Mouse (Mus musculus) heart, embryonic 15.5 days (tissue): ENCODE data around the gene Rnf114. TPM values are rescaled to one million over a fixed set of nuclear protein-coding genes. Genes with fewer than 3 reads are reported as not detected.
A peak's percentile ranks its signal among the peaks of the same experiment; 100 is the strongest.

ENCODE experiments used
- ATAC-seq: fragments of 200-750 bp; cut with Nextera tagmentation; replicated peaks from 2 replicates; pipeline ENCODE4 v1.8.0; 2017; ENCODE audit warnings: low read depth, moderate TSS enrichment; ENCODE audit not compliant: insufficient number of reproducible peaks, insufficient read depth, low FRiP score
- H3K27ac ChIP-seq: fragments of 300-500 bp; sonication (generic); 2 replicates; pipeline ENCODE4 v1.5.1; 2015; ENCODE audit warnings: mild to moderate bottlenecking, inconsistent platforms
- H3K27me3 ChIP-seq: fragments of 300-500 bp; sonication (generic); 2 replicates; pipeline ENCODE4 v1.6.1; 2015; ENCODE audit warnings: inconsistent platforms
- H3K36me3 ChIP-seq: fragments of 300-500 bp; sonication (generic); 2 replicates; pipeline ENCODE4 v1.6.1; 2015; ENCODE audit warnings: mild to moderate bottlenecking, inconsistent platforms
- H3K4me1 ChIP-seq: fragments of 300-500 bp; sonication (generic); replicated peaks from 2 replicates; pipeline ENCODE4 v1.6.1; 2015; ENCODE audit warnings: inconsistent platforms
- H3K4me2 ChIP-seq: fragments of 300-500 bp; sonication (generic); 2 replicates; pipeline ENCODE4 v1.6.1; 2015; ENCODE audit warnings: inconsistent platforms, mild to moderate bottlenecking, moderate library complexity
- H3K4me3 ChIP-seq: fragments of 300-500 bp; sonication (generic); 2 replicates; pipeline ENCODE4 v1.5.1; 2015; ENCODE audit warnings: mild to moderate bottlenecking, inconsistent platforms
- H3K9ac ChIP-seq: fragments of 300-500 bp; sonication (generic); 2 replicates; pipeline ENCODE4 v1.6.1; 2015; ENCODE audit warnings: mild to moderate bottlenecking, inconsistent platforms
- H3K9me3 ChIP-seq: fragments of 300-500 bp; sonication (generic); replicated peaks from 2 replicates; pipeline ENCODE4 v1.6.1; 2016; ENCODE audit warnings: inconsistent platforms
- WGBS: fragments of 180-500 bp; shearing (Covaris S2); methylation state at CpG from one replicate; pipeline ENCODE4 v1.1.7; 2015; ENCODE audit warnings: mixed read lengths; 5-methylcytosine and 5-hydroxymethylcytosine counted together
- polyA plus RNA-seq: library from polyadenylated mRNA; unstranded; fragments of >200 nt; fragmentation: Nextera tagmentation; extraction: Ambion mirVana; gene quantifications from 2 replicates; pipeline ENCODE4 v1.2.1, GENCODE M21; 2015

Rnf114 gene
- polyA plus RNA-seq, 1 experiment from 2014 or later: 57.9 TPM

DNA sequence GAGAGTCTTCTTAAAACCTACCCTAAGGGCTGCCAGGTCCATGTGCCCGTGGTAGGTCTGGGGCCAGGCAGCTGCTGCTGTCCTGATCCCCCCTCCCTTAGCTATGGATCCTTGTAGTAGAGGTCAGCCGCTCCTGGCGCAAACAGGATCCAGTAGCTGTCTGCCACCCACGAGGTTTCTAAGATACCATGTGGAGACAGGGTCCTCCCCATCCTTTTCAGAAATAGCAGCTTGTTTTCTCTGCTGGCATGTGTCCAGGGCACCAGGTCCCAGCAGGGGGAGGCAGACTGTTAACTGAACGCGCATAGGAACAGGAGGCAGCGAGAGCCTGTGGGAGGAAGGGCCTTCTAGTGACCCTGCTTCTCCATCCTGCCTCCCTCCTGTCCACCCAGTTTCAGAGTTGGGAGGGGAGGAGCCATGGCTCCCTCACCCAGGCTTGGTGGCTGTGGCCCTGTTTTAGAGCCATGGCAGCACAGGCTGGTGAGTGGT lies 16.2 kb upstream of the Rnf114 start:
- H3K36me3 ChIP-seq: peaks cover 37% of the 10 kb centered on the region
- H3K9me3 ChIP-seq: no peaks in the 10 kb centered on the region
- peak overlapping the region; percentile 70 for H3K27ac ChIP-seq
- no peak overlapping the region for H3K9ac ChIP-seq
- ATAC-seq: peak; percentile 79
- no peak overlapping the region for H3K4me3 ChIP-seq
- H3K4me1 ChIP-seq: peaks cover 19% of the 10 kb centered on the region
- 13% methylated on average over 7 of the region's 7 CpGs for WGBS
- no peaks in the 10 kb centered on the region for H3K27me3 ChIP-seq
- no peak overlapping the region for H3K4me2 ChIP-seq

DNA sequence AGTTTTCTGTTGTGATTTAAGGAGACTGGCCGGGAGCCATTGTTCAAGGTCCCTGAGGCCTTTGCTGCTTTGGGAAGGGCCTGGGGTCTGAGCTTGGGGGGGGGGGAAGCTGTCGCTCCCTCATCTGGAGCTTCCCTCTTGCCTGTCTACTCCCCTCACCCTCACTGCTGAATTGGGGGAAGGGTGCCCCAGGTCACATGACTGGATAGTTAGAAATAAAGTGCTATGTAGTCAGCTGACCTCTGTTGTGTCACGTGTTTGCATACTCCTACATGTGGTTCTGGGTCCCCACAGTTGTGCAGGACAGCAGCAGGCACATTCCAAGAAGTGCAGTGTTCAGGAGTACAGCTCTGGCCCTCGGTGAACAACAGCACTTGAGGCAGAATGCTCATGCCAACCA lies 15.7 kb upstream of the Rnf114 start:
- ATAC-seq: no peak
- WGBS: 51% methylated on average over 4 of the region's 4 CpGs

DNA sequence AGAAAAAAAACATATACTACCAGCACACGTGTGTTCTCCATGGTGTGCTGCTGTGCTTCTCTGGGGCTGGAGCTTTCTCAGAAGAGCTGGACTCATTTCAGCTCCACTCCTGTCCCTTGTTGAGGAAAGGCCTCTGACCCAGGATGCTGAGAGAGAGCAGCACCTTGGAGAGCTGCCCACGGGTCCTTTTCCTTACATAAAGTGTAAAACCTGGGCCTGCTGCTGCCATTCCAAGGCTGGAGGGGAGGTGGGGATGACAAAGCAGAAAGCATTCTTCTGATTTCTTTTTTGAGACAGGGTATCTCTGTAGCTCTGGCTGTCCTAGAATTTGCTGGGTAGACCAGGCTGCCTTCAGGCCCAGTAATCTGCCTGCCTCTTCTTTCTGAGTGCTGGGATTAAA lies 14.3 kb upstream of the Rnf114 start:
- Histone ChIP-seq H3K4me3 (no peak overlapping the region), H3K4me2 (no peak overlapping the region), H3K9ac (no peak overlapping the region), H3K4me1 (peaks cover 19% of the 10 kb centered on the region), H3K27ac (no peak overlapping the region), H3K27me3 (no peaks in the 10 kb centered on the region), H3K9me3 (no peaks in the 10 kb centered on the region), H3K36me3 (peaks cover 29% of the 10 kb centered on the region)
- WGBS: 44% methylated on average over 2 of the region's 2 CpGs
- ATAC-seq: no peak

More for the DNA sequence above, 15.7 kb upstream of the Rnf114 start:
- Histone ChIP-seq H3K9me3 (no peaks in the 10 kb centered on the region), H3K36me3 (peaks cover 32% of the 10 kb centered on the region), H3K4me1 (peaks cover 19% of the 10 kb centered on the region), H3K4me2 (no peak overlapping the region), H3K27me3 (no peaks in the 10 kb centered on the region), H3K4me3 (no peak overlapping the region), H3K9ac (no peak overlapping the region), H3K27ac (peak overlapping the region; percentile 70)

DNA sequence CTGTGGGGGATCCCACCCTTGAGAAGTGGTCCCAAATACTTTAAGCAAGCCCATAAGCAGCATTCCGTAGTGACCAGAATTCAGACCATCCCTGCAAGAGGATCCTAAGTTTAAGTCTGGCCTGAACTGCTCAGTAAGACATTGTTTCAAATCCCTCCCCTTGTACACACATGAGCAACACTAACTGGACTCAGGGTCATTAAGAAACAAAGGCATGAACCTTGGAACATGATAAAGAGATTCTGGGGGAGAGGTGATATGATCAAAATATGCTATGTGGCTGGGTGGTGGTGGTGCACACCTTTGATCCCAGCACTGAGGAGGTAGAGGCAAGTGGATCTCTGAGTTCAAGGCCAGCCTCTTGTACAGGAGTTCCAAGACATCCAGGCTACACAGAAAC lies 12.9 kb upstream of the Rnf114 start:
- whole genome bisulfite sequencing: 90% methylated on average over 1 of the region's 1 CpGs
- Histone ChIP-seq H3K9ac (no peak overlapping the region), H3K36me3 (peaks cover 28% of the 10 kb centered on the region), H3K4me1 (peaks cover 19% of the 10 kb centered on the region), H3K9me3 (no peaks in the 10 kb centered on the region), H3K27me3 (no peaks in the 10 kb centered on the region), H3K27ac (no peak overlapping the region), H3K4me3 (no peak overlapping the region), H3K4me2 (no peak overlapping the region)
- ATAC-seq: no peak

DNA sequence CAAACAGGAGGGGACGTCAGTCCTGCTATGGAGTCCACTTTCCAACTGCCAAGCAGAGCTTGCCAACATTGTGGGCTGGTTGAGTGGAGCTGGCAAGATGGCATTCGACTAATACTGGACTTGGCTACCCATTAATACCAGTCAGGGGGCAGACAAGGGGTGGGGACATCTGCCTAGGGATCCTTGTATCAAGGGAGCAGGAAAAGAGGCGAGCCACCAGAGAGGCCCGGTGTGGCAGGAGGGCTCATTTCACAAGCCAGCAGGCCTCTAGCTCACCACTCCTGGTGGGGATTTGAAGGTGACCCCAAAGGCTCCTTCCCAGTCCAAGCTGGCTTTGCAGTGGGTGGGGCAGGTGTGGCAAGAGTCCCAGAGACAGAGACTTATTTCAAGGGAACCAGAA lies 9.8 kb upstream of the Rnf114 start:
- Histone ChIP-seq H3K9me3 (no peaks in the 10 kb centered on the region), H3K36me3 (peaks cover 21% of the 10 kb centered on the region), H3K27ac (no peak overlapping the region), H3K4me3 (no peak overlapping the region), H3K4me1 (peaks cover 19% of the 10 kb centered on the region), H3K4me2 (no peak overlapping the region), H3K9ac (no peak overlapping the region), H3K27me3 (no peaks in the 10 kb centered on the region)
- no peak for ATAC-seq
- 91% methylated on average over 4 of the region's 4 CpGs for WGBS

DNA sequence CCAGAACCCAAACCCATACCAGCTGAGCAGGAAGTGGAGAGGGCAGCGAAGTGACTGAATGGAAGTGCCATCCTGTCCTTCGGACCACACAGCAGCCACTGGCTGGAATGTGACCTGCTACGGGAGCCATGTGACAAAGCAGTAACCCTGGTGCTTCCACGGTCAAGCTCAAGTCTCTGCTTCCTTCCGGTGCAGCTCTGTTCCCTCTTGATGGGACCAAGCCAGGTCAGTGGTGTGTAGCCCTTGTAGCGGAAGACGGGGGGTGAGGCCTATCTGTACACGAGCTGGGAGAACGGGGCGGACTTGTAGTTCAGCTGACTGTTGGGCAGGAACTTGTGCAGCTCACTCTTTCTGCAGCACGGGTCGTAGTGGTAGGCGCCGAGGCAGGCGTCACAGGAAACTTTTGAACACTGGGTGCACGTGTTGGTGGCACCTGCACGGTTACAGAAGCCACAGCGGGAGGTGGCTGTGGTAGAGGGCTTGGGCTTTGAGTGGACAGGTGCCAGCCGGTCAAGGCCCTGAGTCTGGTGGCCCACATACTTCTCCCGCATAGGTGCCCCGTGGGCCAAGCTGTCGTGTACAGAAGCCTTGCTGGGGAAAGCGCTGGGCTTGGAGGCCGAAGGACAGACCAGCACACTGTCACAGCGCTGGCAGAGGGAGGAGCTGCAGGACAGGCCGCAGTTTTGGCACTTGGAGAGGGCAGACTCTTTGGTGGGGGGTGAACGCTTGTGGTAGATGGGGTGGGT lies 9.2 kb upstream of the Rnf114 start:
- H3K9me3 ChIP-seq: no peaks in the 10 kb centered on the region
- no peak overlapping the region for H3K9ac ChIP-seq
- peaks cover 21% of the 10 kb centered on the region for H3K36me3 ChIP-seq
- no peaks in the 10 kb centered on the region for H3K27me3 ChIP-seq
- H3K4me2 ChIP-seq: no peak overlapping the region
- H3K4me1 ChIP-seq: peaks cover 23% of the 10 kb centered on the region
- H3K27ac ChIP-seq: no peak overlapping the region
- no peak for ATAC-seq
- WGBS: 90% methylated on average over 27 of the region's 27 CpGs
- no peak overlapping the region for H3K4me3 ChIP-seq

DNA sequence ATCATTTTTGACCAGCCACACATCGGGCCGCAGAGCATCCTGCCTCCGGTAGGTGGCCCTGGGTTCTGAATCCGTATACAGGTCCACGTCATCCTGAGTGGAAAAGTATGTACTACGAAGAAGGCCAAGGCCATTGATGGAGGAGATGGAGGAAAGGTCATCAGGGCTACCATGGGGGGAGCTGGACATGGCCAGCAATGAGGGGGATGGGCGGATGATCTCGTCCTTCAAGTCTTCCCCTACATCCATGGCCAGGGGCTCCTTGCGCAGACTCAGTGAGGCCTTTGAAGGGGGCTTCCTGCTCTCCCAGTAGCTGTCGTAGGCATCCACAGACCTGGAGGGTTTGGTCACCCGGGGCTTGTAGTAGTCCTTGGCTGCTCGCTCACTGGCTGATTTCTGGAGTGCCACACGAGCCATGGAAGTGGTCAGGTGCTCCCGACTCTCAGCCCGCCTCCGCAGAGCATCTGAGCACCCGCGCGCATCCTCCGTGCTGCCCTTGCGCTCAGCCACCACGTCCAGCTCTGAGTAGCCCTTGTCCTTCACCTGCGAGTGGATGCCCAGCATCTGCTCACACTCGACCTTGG lies 8.5 kb upstream of the Rnf114 start:
- WGBS: 92% methylated on average over 24 of the region's 24 CpGs
- Histone ChIP-seq H3K4me1 (peaks cover 29% of the 10 kb centered on the region), H3K4me2 (no peak overlapping the region), H3K9ac (no peak overlapping the region), H3K36me3 (peaks cover 21% of the 10 kb centered on the region), H3K27ac (no peak overlapping the region), H3K4me3 (no peak overlapping the region), H3K27me3 (no peaks in the 10 kb centered on the region), H3K9me3 (no peaks in the 10 kb centered on the region)
- ATAC-seq: no peak

DNA sequence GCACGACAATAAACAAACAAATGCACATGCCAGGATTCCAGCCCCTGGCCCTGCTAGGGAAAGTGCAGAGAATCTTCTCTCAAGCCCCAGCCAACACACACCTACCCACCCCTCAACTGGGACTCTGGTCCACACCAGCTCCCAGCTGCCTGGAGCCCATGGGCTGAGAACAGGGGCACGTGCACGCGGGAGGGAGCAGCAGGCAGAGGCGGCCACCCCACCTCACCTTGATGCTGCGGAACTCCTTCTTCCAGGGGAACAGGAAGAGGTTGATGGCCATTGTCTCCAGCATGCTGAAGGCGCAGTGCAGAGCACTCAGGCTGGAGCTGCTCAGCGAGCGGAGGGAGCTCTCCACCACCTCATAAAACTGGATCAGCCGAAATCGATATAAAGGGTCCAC lies 7.5 kb upstream of the Rnf114 start:
- WGBS: 96% methylated on average over 11 of the region's 11 CpGs
- H3K27me3 ChIP-seq: no peaks in the 10 kb centered on the region
- ATAC-seq: no peak
- H3K36me3 ChIP-seq: peaks cover 21% of the 10 kb centered on the region
- H3K4me1 ChIP-seq: peaks cover 29% of the 10 kb centered on the region
- H3K4me2 ChIP-seq: no peak overlapping the region
- no peak overlapping the region for H3K9ac ChIP-seq
- no peak overlapping the region for H3K4me3 ChIP-seq
- H3K27ac ChIP-seq: no peak overlapping the region
- no peaks in the 10 kb centered on the region for H3K9me3 ChIP-seq

DNA sequence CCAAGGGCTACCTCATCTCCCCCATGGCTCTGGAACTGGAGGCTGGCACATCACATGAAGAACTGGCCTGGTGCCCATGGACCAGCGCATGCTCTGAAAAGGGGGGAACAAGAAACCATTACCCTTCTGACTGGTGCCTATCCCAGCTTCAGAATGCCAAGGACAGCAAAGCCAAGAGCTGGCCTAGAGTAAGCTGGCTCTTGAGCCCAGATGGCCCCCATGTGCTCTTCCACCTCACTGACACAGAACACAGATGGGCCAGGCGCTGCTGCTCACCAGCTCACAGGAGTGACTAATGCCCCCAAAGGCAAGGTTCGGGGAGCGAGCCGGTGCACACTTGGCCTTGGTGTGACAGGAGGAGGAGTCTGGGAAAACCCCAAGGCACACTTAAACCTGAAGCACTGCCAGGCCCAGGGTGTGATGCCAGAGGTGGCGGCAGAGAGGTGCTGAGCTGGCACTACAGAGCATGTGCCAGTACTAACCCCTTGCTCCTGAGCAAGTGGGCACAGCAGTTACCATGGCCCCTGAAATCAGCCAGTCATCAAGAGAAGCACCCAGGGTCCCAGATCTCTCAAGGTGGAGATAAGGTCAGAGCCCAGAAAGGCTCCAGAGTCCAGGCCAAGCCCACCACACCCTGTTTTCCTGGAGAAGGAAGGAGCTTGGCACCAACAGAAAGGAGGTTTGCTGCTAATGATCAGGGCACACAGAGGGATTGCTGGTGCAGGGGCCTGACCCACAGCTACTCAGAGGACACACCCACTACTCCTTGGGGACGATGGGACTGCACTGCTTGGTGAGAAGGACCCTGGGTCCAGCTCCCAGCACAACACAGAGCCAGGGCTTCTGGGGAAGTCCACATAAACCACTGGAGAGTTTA lies 6.7 kb upstream of the Rnf114 start:
- WGBS: 76% methylated on average over 7 of the region's 7 CpGs
- peaks cover 21% of the 10 kb centered on the region for H3K36me3 ChIP-seq

DNA sequence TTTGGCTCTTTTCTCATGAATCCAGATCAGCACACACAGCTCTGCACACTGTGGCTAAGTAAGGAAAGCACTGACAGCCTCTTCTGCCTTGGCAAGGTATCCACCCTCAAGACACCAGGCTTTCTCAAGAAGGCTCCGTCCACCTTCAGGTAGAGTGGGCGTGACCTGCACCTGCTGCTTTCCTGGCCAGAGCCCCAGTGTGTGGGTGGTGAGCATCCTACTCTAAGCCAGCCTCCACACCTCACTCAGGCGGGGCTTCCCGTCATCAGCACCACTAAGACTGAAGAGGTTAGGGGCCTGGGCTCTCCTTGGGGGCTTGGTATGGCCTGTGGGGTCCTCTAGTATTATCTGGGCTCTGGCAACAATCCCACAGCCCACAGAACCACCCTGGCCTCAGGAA lies 5.9 kb upstream of the Rnf114 start:
- WGBS: 80% methylated on average over 4 of the region's 4 CpGs
- Histone ChIP-seq H3K36me3 (peaks cover 18% of the 10 kb centered on the region), H3K9me3 (no peaks in the 10 kb centered on the region), H3K4me3 (no peak overlapping the region), H3K4me1 (peaks cover 39% of the 10 kb centered on the region), H3K27ac (no peak overlapping the region), H3K4me2 (no peak overlapping the region), H3K27me3 (no peaks in the 10 kb centered on the region), H3K9ac (0 out of 2 replicates have a peak overlapping the region, but pooled peaks have one; percentile 3)
- ATAC-seq: no peak

More for the DNA sequence above, 6.7 kb upstream of the Rnf114 start:
- no peaks in the 10 kb centered on the region for H3K9me3 ChIP-seq
- no peak overlapping the region for H3K4me2 ChIP-seq
- H3K9ac ChIP-seq: 0 out of 2 replicates have a peak overlapping the region, but pooled peaks have one; percentile 3
- peak overlapping the region; percentile 20; the same call in 1 of the 2 replicates for H3K27ac ChIP-seq
- H3K4me3 ChIP-seq: no peak overlapping the region
- H3K27me3 ChIP-seq: no peaks in the 10 kb centered on the region
- H3K4me1 ChIP-seq: peaks cover 31% of the 10 kb centered on the region
- no peak for ATAC-seq

DNA sequence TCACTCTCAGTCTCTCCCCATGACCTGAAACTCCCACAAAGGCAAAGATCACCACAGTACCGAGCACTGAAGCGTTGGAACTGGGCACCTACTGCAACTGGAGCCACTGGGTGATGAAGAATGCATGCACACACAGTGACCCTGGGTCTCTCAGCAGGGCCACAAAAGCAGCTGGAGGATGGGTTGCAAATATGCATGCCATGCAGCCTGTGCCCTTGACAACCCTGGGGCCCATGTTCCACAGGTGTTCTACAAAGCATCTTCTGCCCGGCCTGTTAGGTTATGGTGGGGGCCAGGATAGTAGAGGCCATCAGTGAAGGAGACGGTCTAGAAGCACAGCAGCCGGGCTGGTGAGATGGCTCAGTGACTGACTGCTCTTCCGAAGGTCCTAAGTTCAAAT lies 4.9 kb upstream of the Rnf114 start:
- H3K9ac ChIP-seq: no peak overlapping the region
- peaks cover 45% of the 10 kb centered on the region for H3K4me1 ChIP-seq
- no peak overlapping the region for H3K27ac ChIP-seq
- peaks cover 17% of the 10 kb centered on the region for H3K36me3 ChIP-seq
- H3K4me3 ChIP-seq: no peak overlapping the region
- 93% methylated on average over 6 of the region's 6 CpGs for WGBS
- ATAC-seq: no peak
- no peaks in the 10 kb centered on the region for H3K27me3 ChIP-seq
- no peak overlapping the region for H3K4me2 ChIP-seq
- H3K9me3 ChIP-seq: no peaks in the 10 kb centered on the region
